ENCODE assay signal across 8 mouse cellular contexts in the genomic region with DNA sequence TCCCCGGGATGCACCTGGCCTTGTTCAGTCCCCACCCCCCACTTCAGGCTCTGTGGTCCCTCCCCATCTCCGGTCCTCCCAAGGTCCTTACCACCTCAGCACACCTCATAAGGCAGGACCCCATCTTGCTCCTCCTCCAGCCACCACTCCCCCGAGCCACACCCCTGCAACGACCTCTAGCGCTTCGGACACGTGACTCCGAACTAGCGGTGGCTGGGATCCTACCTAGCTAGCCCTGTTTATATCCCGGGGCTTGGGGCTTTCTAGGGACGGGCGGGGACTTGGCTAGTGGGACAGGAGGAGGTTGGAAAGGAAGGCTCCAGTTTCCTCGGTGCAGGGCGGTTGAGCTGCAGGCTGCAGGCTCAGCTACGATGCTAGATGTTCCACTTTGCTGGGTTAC. TPM values are rescaled to one million over a fixed set of nuclear protein-coding genes. Genes with fewer than 3 reads are reported as not detected.
DNase-seq lines count a peak whose midpoint lies in the region; ATAC-seq lines count a peak whose summit lies in the region.

No protein-coding gene starts in this region.

- ATAC-seq in embryonic facial prominence, embryonic 14.5 days (ENCODE audit: low read depth), result peak; percentile 69
- no peak for ATAC-seq in midbrain, embryonic 16.5 days

- H3K9ac ChIP-seq in embryonic facial prominence, embryonic 14.5 days (ENCODE audit: low read depth, low read length), result peak overlapping the region; percentile 45; the same call in 1 of the 2 replicates
- H3K9ac ChIP-seq in midbrain, embryonic 16.5 days (ENCODE audit: low read depth, low read length), result no peak overlapping the region

- peaks cover 14% of the 10 kb centered on the region; the same call in 1 of the 2 replicates for H3K36me3 ChIP-seq in embryonic facial prominence, embryonic 14.5 days (ENCODE audit: control insufficient read depth, insufficient read depth, low read length)
- no peaks in the 10 kb centered on the region for H3K36me3 ChIP-seq in midbrain, embryonic 16.5 days (ENCODE audit: control insufficient read depth, insufficient read depth, low read length)

- H3K9me3 ChIP-seq in embryonic facial prominence, embryonic 14.5 days (ENCODE audit: control insufficient read depth, low read length), result 0 out of 2 replicates have a peak, but pooled peaks cover 4% of the 10 kb centered on the region
- 0 out of 2 replicates have a peak, but pooled peaks cover 2% of the 10 kb centered on the region for H3K9me3 ChIP-seq in midbrain, embryonic 16.5 days (replicated peaks; ENCODE audit: control insufficient read depth, low read length, poor library complexity, severe bottlenecking)

- 4% methylated on average over 15 of the region's 15 CpGs for WGBS in embryonic facial prominence, embryonic 14.5 days
- WGBS in midbrain, embryonic 16.5 days, result 6% methylated on average over 15 of the region's 15 CpGs

- H3K27ac ChIP-seq in embryonic facial prominence, embryonic 14.5 days (replicated peaks; ENCODE audit: low read depth, low read length), result no peak overlapping the region
- no peak overlapping the region for H3K27ac ChIP-seq in midbrain, embryonic 16.5 days (ENCODE audit: low read length)

- intact Hi-C loops in left cerebral cortex, postnatal 36 days (cut with DNase I), result loop anchor here (5.0 kb wide), 1 partner anchor 155 kb away; a partner anchor contains a TSS

- DNase-seq in right cerebral cortex, postnatal 25 days, result peak; percentile 10
- DNase-seq in right cerebral cortex, adult 2 months (ENCODE audit: low spot score in 2 of 2), result no peak
- DNase-seq in embryonic facial prominence, embryonic 14.5 days (ENCODE audit: low spot score), result peak; percentile 11
- peak; percentile 20 for DNase-seq in kidney, postnatal 36 days
- no peak for DNase-seq in left cerebral cortex, postnatal 36 days (ENCODE audit: low spot score in 2 of 2)
- DNase-seq in left cerebral cortex, adult 11 months (ENCODE audit: low spot score), result no peak
- DNase-seq in spleen, postnatal 36 days (ENCODE audit: low spot score in 2 of 2), result no peak

- H3K4me2 ChIP-seq in embryonic facial prominence, embryonic 14.5 days (ENCODE audit: low read depth, low read length), result peak overlapping the region; percentile 44
- peak overlapping the region; percentile 34 for H3K4me2 ChIP-seq in midbrain, embryonic 16.5 days (ENCODE audit: low read length)

- H3K4me3 ChIP-seq in embryonic facial prominence, embryonic 14.5 days (ENCODE audit: low read depth, low read length), result no peak overlapping the region
- H3K4me3 ChIP-seq in midbrain, embryonic 16.5 days (ENCODE audit: low read depth, low read length), result 0 out of 2 replicates have a peak overlapping the region, but pooled peaks have one; percentile 15

- H3K27me3 ChIP-seq in embryonic facial prominence, embryonic 14.5 days (replicated peaks; ENCODE audit: control insufficient read depth, insufficient read depth, low read length), result no peaks in the 10 kb centered on the region
- H3K27me3 ChIP-seq in midbrain, embryonic 16.5 days (ENCODE audit: control insufficient read depth, insufficient read depth, low read depth, low read length), result peaks cover 13% of the 10 kb centered on the region

- H3K4me1 ChIP-seq in embryonic facial prominence, embryonic 14.5 days (ENCODE audit: control insufficient read depth, insufficient read depth, low read length), result 0 out of 2 replicates have a peak, but pooled peaks cover 2% of the 10 kb centered on the region
- no peaks in the 10 kb centered on the region for H3K4me1 ChIP-seq in midbrain, embryonic 16.5 days (ENCODE audit: control insufficient read depth, insufficient read depth, low read length)

RNA-seq across cellular contexts. Expression of a gene that starts 7.2 kb away (rescaled TPM):
- 16.7 and 17.0 TPM in 2 replicates for polyA plus RNA-seq in embryonic facial prominence, embryonic 14.5 days (2014; fragmentation: Nextera tagmentation; extraction: Ambion mirVana)
- polyA plus RNA-seq in midbrain, embryonic 16.5 days (2015; fragmentation: Nextera tagmentation; extraction: Ambion mirVana), result 6.1 and 6.3 TPM in 2 replicates
- total RNA-seq in left cerebral cortex, postnatal 36 days (2021), result 1 to 10 TPM; 5.6 to 7.8 TPM

RNA-seq across cellular contexts. Expression of a gene that starts 10.3 kb away (rescaled TPM):
- 27.1 and 34.7 TPM in 2 replicates for polyA plus RNA-seq in embryonic facial prominence, embryonic 14.5 days (2014; fragmentation: Nextera tagmentation; extraction: Ambion mirVana)
- 45.5 and 47.7 TPM in 2 replicates for polyA plus RNA-seq in midbrain, embryonic 16.5 days (2015; fragmentation: Nextera tagmentation; extraction: Ambion mirVana)
- total RNA-seq in left cerebral cortex, postnatal 36 days (2021), result 10 to 100 TPM; 27.7 to 31.8 TPM

RNA-seq across cellular contexts. Expression of a gene that starts 32.6 kb away (rescaled TPM):
- 99.2 and 105 TPM in 2 replicates for polyA plus RNA-seq in embryonic facial prominence, embryonic 14.5 days (2014; fragmentation: Nextera tagmentation; extraction: Ambion mirVana)
- 14.6 and 15.0 TPM in 2 replicates for polyA plus RNA-seq in midbrain, embryonic 16.5 days (2015; fragmentation: Nextera tagmentation; extraction: Ambion mirVana)
- total RNA-seq in left cerebral cortex, postnatal 36 days (2021), result 1 to 10 TPM; 2.1 to 2.6 TPM

RNA-seq across cellular contexts. Expression of a gene that starts 33.4 kb away (rescaled TPM):
- polyA plus RNA-seq in embryonic facial prominence, embryonic 14.5 days (2014; fragmentation: Nextera tagmentation; extraction: Ambion mirVana), result 14.0 and 14.6 TPM in 2 replicates
- 0.37 and 0.77 TPM in 2 replicates for polyA plus RNA-seq in midbrain, embryonic 16.5 days (2015; fragmentation: Nextera tagmentation; extraction: Ambion mirVana)
- total RNA-seq in left cerebral cortex, postnatal 36 days (2021), result under 1 TPM; 0.48 to 0.79 TPM

RNA-seq across cellular contexts. Expression of a gene that starts 41.4 kb away (rescaled TPM):
- polyA plus RNA-seq in embryonic facial prominence, embryonic 14.5 days (2014; fragmentation: Nextera tagmentation; extraction: Ambion mirVana), result 74.7 and 75.4 TPM in 2 replicates
- polyA plus RNA-seq in midbrain, embryonic 16.5 days (2015; fragmentation: Nextera tagmentation; extraction: Ambion mirVana), result 119 and 128 TPM in 2 replicates
- 100 to 1,000 TPM; 129 to 134 TPM for total RNA-seq in left cerebral cortex, postnatal 36 days (2021)

Comparison
In these comparisons a context has a peak if more than half of its experiments do, and no peak if none do; other contexts are left out.
1. DNase-seq: peak in right cerebral cortex, postnatal 25 days (single experiment), embryonic facial prominence, embryonic 14.5 days (single experiment) and kidney, postnatal 36 days (2 of 2); none in right cerebral cortex, adult 2 months (0 of 2), left cerebral cortex, postnatal 36 days (0 of 2), left cerebral cortex, adult 11 months (single experiment) and spleen, postnatal 36 days (0 of 2).